Mouse (Mus musculus): ENCODE results near the gene Vta1. TPM values are rescaled to one million over a fixed set of nuclear protein-coding genes. Genes with fewer than 3 reads are reported as not detected.

Vta1 gene
- total RNA-seq, 2 experiments from 2014 or later: 23.2 to 60.1 TPM

Other genes with a start within 250 kb of the Vta1 start
- not detected in 2 replicates for gene Adgrg6, start 159.9 kb downstream of the Vta1 start, total RNA-seq (2014; fragmentation: Nextera tagmentation)
- gene Adgrg6, start 159.9 kb downstream of the Vta1 start, total RNA-seq (2017): not detected in 2 replicates
- gene Nmbr, start within 50 bp of the Vta1 start, total RNA-seq (2014; fragmentation: Nextera tagmentation): not detected in 2 replicates
- not detected in 2 replicates for gene Nmbr, start within 50 bp of the Vta1 start, total RNA-seq (2017)
- not detected in 2 replicates for gene Gje1, start 12.7 kb upstream of the Vta1 start, total RNA-seq (2014; fragmentation: Nextera tagmentation)
- not detected in 2 replicates for gene Gje1, start 12.7 kb upstream of the Vta1 start, total RNA-seq (2017)